Mouse (Mus musculus) MEL (cell line): ENCODE measurements at regions not wholly inside any gene's neighbourhood (a gene's known extent, or its start where the extent isn't known, plus 50 kb on each side); places are given as distances from the start of the nearest gene placed in this dataset.

Source experiments
- DNase-seq: peaks from one replicate; pipeline ENCODE4 v3.0.0; 2011; ENCODE audit warnings: low read depth, low spot score
- H3K27ac ChIP-seq: 2 replicates; pipeline ENCODE4 v1.5.1; 2012; ENCODE audit warnings: low read depth, mild to moderate bottlenecking, control low read depth, low read length, moderate library complexity; ENCODE audit not compliant: control insufficient read depth
- H3K27me3 ChIP-seq, 2 experiments: fragments of 150-350 bp in 1 of 2; sonication (generic) in 1 of 2; 2 replicates each; pipeline ENCODE4 v1.6.1; 2012; ENCODE audit warnings: low read length in 2 of 2, mild to moderate bottlenecking in 2 of 2, improper control_type of control experiment in 1 of 2, moderate library complexity in 1 of 2; ENCODE audit not compliant: insufficient read depth in 2 of 2, control insufficient read depth in 1 of 2
- H3K36me3 ChIP-seq, 2 experiments: 2 replicates each; pipeline ENCODE4 v1.6.1; 2012 to 2014; ENCODE audit warnings: low read length in 2 of 2, improper control_type of control experiment in 1 of 2, inconsistent platforms in 1 of 2, mild to moderate bottlenecking in 1 of 2; ENCODE audit not compliant: insufficient read depth in 2 of 2, control insufficient read depth in 1 of 2
- H3K4me1 ChIP-seq, 2 experiments: fragments of 150-350 bp in 1 of 2; sonication (generic) in 1 of 2; 2 replicates each; pipeline ENCODE4 v1.6.1; 2012; ENCODE audit warnings: low read length in 2 of 2, improper control_type of control experiment in 1 of 2, mild to moderate bottlenecking in 1 of 2; ENCODE audit not compliant: insufficient read depth in 2 of 2, control insufficient read depth in 1 of 2
- H3K4me3 ChIP-seq, 2 experiments: fragments of 150-350 bp in 1 of 2; sonication (generic) in 1 of 2; 2 replicates each; pipeline ENCODE4 v1.5.1; 2012; ENCODE audit warnings: low read depth in 2 of 2, low read length in 2 of 2, mild to moderate bottlenecking in 2 of 2, moderate library complexity in 2 of 2, control low read depth in 1 of 2, improper control_type of control experiment in 1 of 2; ENCODE audit not compliant: control insufficient read depth in 1 of 2, insufficient read depth in 1 of 2
- H3K79me2 ChIP-seq: 2 replicates; pipeline ENCODE4 v1.6.1; 2012; ENCODE audit warnings: mild to moderate bottlenecking, low read length, moderate library complexity; ENCODE audit not compliant: control insufficient read depth, poor library complexity, insufficient read depth
- H3K9ac ChIP-seq: 2 replicates; pipeline ENCODE4 v1.6.1; 2012; ENCODE audit warnings: low read depth, mild to moderate bottlenecking, control low read depth, low read length, moderate library complexity; ENCODE audit not compliant: control insufficient read depth, poor library complexity, severe bottlenecking
- H3K9me3 ChIP-seq: fragments of 150-350 bp; sonication (generic); replicated peaks from 2 replicates; pipeline ENCODE4 v1.6.1; 2012; ENCODE audit warnings: mild to moderate bottlenecking, low read length, improper control_type of control experiment, moderate library complexity; ENCODE audit not compliant: insufficient read depth
- CHD2 ChIP-seq: IDR thresholded peaks from 2 replicates; pipeline ENCODE4 v1.6.1; 2011; ENCODE audit warnings: low read length, improper control_type of control experiment
- CTCF ChIP-seq, 3 experiments: IDR thresholded peaks in 2 of 3; conservative IDR thresholded peaks in 1 of 3; 2 replicates each; pipeline ENCODE4 v1.5.1; 2011 to 2012; ENCODE audit warnings: low read length in 3 of 3, low read depth in 2 of 3, mild to moderate bottlenecking in 2 of 3, improper control_type of control experiment in 1 of 3, inconsistent platforms in 1 of 3, mixed read lengths in 1 of 3, moderate library complexity in 1 of 3; ENCODE audit not compliant: control insufficient read depth in 1 of 3, insufficient read depth in 1 of 3, poor library complexity in 1 of 3, severe bottlenecking in 1 of 3
- E2F4 ChIP-seq: IDR thresholded peaks from 2 replicates; pipeline ENCODE4 v1.6.1; 2011; ENCODE audit warnings: low read depth, low read length, improper control_type of control experiment, borderline replicate concordance
- ETS1 ChIP-seq: IDR thresholded peaks from 2 replicates; pipeline ENCODE4 v1.6.1; 2012; ENCODE audit warnings: low read depth, mild to moderate bottlenecking, inconsistent platforms, low read length, improper control_type of control experiment, moderate library complexity
- GATA1 ChIP-seq: IDR thresholded peaks from 2 replicates; pipeline ENCODE4 v1.6.1; 2011; ENCODE audit warnings: low read depth, low read length, improper control_type of control experiment
- HCFC1 ChIP-seq: IDR thresholded peaks from 2 replicates; pipeline ENCODE4 v1.6.1; 2012; ENCODE audit warnings: low read depth, mild to moderate bottlenecking, inconsistent platforms, low read length, improper control_type of control experiment, moderate library complexity
- JUND ChIP-seq: IDR thresholded peaks from 2 replicates; pipeline ENCODE4 v1.6.1; 2011; ENCODE audit warnings: low read depth, mild to moderate bottlenecking, improper control_type of control experiment, low read length
- MAX ChIP-seq: IDR thresholded peaks from 2 replicates; pipeline ENCODE4 v1.6.1; 2011; ENCODE audit warnings: low read length, improper control_type of control experiment
- MAZ ChIP-seq: IDR thresholded peaks from 2 replicates; pipeline ENCODE4 v1.6.1; 2012; ENCODE audit warnings: low read depth, mild to moderate bottlenecking, inconsistent platforms, low read length, improper control_type of control experiment
- NRF1 ChIP-seq: IDR thresholded peaks from 2 replicates; pipeline ENCODE4 v1.6.1; 2014; ENCODE audit warnings: low read depth, mild to moderate bottlenecking, inconsistent platforms, low read length, improper control_type of control experiment, moderate library complexity; ENCODE audit not compliant: poor library complexity, insufficient read depth, severe bottlenecking
- RCOR1 ChIP-seq: IDR thresholded peaks from 2 replicates; pipeline ENCODE4 v1.6.1; 2012; ENCODE audit warnings: low read depth, mild to moderate bottlenecking, inconsistent platforms, low read length, improper control_type of control experiment
- TAL1 ChIP-seq: IDR thresholded peaks from 2 replicates; pipeline ENCODE4 v1.6.1; 2012; ENCODE audit warnings: mild to moderate bottlenecking, inconsistent platforms, low read length, moderate library complexity, mixed read lengths
- TCF12 ChIP-seq: IDR thresholded peaks from 2 replicates; pipeline ENCODE4 v1.6.1; 2014; ENCODE audit warnings: low read depth, mild to moderate bottlenecking, inconsistent platforms, low read length, improper control_type of control experiment, moderate library complexity
- UBTF ChIP-seq: IDR thresholded peaks from 2 replicates; pipeline ENCODE4 v1.6.1; 2012; ENCODE audit warnings: low read depth, mild to moderate bottlenecking, inconsistent platforms, low read length, improper control_type of control experiment, moderate library complexity, borderline replicate concordance; ENCODE audit not compliant: insufficient read depth
- USF1 ChIP-seq: IDR thresholded peaks from 2 replicates; pipeline ENCODE4 v1.6.1; 2014; ENCODE audit warnings: low read depth, mild to moderate bottlenecking, inconsistent platforms, low read length, improper control_type of control experiment, moderate library complexity
- ZC3H11A ChIP-seq: IDR thresholded peaks from 2 replicates; pipeline ENCODE4 v1.6.1; 2012; ENCODE audit warnings: low read depth, mild to moderate bottlenecking, inconsistent platforms, low read length, improper control_type of control experiment
- ZMIZ1 ChIP-seq: IDR thresholded peaks from 2 replicates; pipeline ENCODE4 v1.6.1; 2012; ENCODE audit warnings: low read depth, mild to moderate bottlenecking, inconsistent platforms, low read length, improper control_type of control experiment, moderate library complexity
- ZNF384 ChIP-seq: IDR thresholded peaks from 2 replicates; pipeline ENCODE4 v1.6.1; 2012; ENCODE audit warnings: low read depth, mild to moderate bottlenecking, inconsistent platforms, low read length, improper control_type of control experiment

DNA sequence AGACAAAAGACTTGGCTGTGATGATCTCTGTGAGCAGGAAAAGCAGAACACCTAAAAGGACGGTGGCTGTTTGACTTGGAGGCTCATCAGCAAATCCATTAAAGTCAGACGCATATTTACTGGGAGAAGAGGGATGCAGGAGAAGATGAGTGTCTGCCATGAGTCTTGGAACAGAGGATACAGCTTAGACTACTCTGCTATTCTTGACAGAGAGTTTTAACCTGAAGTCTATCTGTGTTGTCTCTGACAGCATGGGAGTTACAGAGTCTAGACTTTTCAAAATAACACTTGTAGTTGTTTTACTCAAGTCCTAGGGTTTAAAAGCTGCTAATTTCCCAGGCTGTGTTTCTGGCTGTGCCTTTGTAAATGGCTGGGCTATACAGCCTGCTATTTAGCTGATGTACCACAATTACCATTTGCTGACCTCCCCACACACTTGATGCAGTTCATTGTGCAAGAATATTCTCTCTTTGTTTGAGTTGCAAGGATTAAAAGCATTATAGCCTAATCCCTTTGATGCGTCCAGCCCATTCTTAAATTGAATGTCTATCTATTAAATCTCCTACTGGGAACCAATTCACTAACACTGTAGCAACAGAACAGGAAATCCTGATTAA, 160.0 kb upstream of the Tent5a start:
- H3K36me3 ChIP-seq: no peaks in the 10 kb centered on the region
- H3K27ac ChIP-seq: no peak overlapping the region
- no peak overlapping the region for H3K9ac ChIP-seq
- no peaks in the 10 kb centered on the region for H3K9me3 ChIP-seq
- H3K79me2 ChIP-seq: no peaks in the 10 kb centered on the region
- no peak for DNase-seq
- H3K4me1 ChIP-seq: no peaks in the 10 kb centered on the region
- H3K4me3 ChIP-seq: no peak overlapping the region
- TF ChIP-seq CHD2 (no peak), USF1 (no peak), NRF1 (no peak), JUND (no peak)
- TF ChIP-seq, all 39 proteins: peak for 0
- no peaks in the 10 kb centered on the region for H3K27me3 ChIP-seq

- Histone ChIP-seq H3K79me2 (no peaks in the 10 kb centered on the region), H3K4me1 (no peaks in the 10 kb centered on the region), H3K9me3 (no peaks in the 10 kb centered on the region), H3K4me3 (no peak overlapping the region), H3K27ac (no peak overlapping the region), H3K36me3 (no peaks in the 10 kb centered on the region), H3K9ac (no peak overlapping the region), H3K27me3 (no peaks in the 10 kb centered on the region)
- DNase-seq: no peak
- TF ChIP-seq MAZ: no peak
- no peak for TF ChIP-seq GATA1
- TF ChIP-seq CTCF (IDR thresholded peaks at IDR 0.05 in 2 of 3, conservative IDR thresholded peaks at IDR 0.05 in 1 of 3; ENCODE audit: control insufficient read depth in 1 of 3, insufficient read depth in 1 of 3, low read depth in 2 of 3, low read length in 3 of 3, poor library complexity in 1 of 3, severe bottlenecking in 1 of 3): no peak
- no peak for TF ChIP-seq MAX
- no peak for TF ChIP-seq ZC3H11A
- no peak for TF ChIP-seq ZMIZ1
- TF ChIP-seq UBTF: no peak
- no peak for TF ChIP-seq E2F4
- TF ChIP-seq HCFC1: no peak
- no peak for TF ChIP-seq RCOR1
- TF ChIP-seq TAL1: no peak
- no peak for TF ChIP-seq ETS1
- no peak for TF ChIP-seq ZNF384
- no peak for TF ChIP-seq TCF12
These were observed 158.6 kb upstream of the Tent5a start for GRCm38 (mm10) chr9:85485749-85486148.
